ENCODE assay signal across 9 mouse cellular contexts in genomic region chr6:85483843-85484721, GRCm38 (mm10). TPM values are rescaled to one million over a fixed set of nuclear protein-coding genes. Genes with fewer than 3 reads are reported as not detected.
DNase-seq lines count a peak whose midpoint lies in the region; ATAC-seq lines count a peak whose summit lies in the region.
"Had no signal": no experiment of that assay in that cellular context is flagged by ENCODE, and none has a peak within 500 bp of the region (broad histone marks: within the 10 kb centered on the region; RNA-seq: fewer than 3 reads in every experiment).

No protein-coding gene starts in this region.

- DNase-seq in kidney, postnatal 4 days = peak; percentile 14 to 32
- DNase-seq in kidney, adult 11 months = no peak
- peak; percentile 44 for DNase-seq in cerebellum, adult 11-12 months
- no peak for DNase-seq in right cerebral cortex, adult 18-20 months
- DNase-seq in gastrocnemius, postnatal 14 days = no peak
- DNase-seq in lung, adult 18-20 months = no peak

- H3K27ac ChIP-seq in midbrain, embryonic 12.5 days (replicated peaks) = no peak overlapping the region

- ATAC-seq in granulocyte monocyte progenitor cell, adult 5-6 weeks (replicated peaks; ENCODE audit: poor library complexity, severe bottlenecking) = 0 out of 2 replicates have a peak, but pooled peaks have one; percentile 7
- no peak for ATAC-seq in midbrain, embryonic 12.5 days (ENCODE audit: low FRiP score, low read depth)

- H3K27me3 ChIP-seq in midbrain, embryonic 12.5 days = peaks cover 61% of the 10 kb centered on the region

- H3K4me3 ChIP-seq in midbrain, embryonic 12.5 days = peak overlapping the region; percentile 37
- H3K4me3 ChIP-seq: megakaryocyte, embryonic 14.5 days had no signal

- intact Hi-C loops in gastrocnemius, postnatal 14 days (cut with DNase I; ENCODE audit: low total_unique reads) = no loop called here

- H3K4me2 ChIP-seq in midbrain, embryonic 12.5 days (replicated peaks) = peak overlapping the region; percentile 53

- WGBS in midbrain, embryonic 12.5 days = 3% methylated on average over 92 of the region's 92 CpGs

- peaks cover 18% of the 10 kb centered on the region for H3K4me1 ChIP-seq in midbrain, embryonic 12.5 days

- H3K9me3 ChIP-seq in midbrain, embryonic 12.5 days = no peaks in the 10 kb centered on the region

- no peaks in the 10 kb centered on the region for H3K36me3 ChIP-seq in midbrain, embryonic 12.5 days

- peak overlapping the region; percentile 28; the same call in 1 of the 2 replicates for H3K9ac ChIP-seq in midbrain, embryonic 12.5 days (replicated peaks)

RNA-seq across cellular contexts. Expression of gene Fbxo41, which starts 18.7 kb away (rescaled TPM):
- total RNA-seq in granulocyte monocyte progenitor cell, adult 5-6 weeks (2014; fragmentation: Nextera tagmentation) = not detected in 2 replicates
- total RNA-seq in granulocyte monocyte progenitor cell, adult 5-6 weeks (2017) = not detected in 2 replicates
- polyA plus RNA-seq in midbrain, embryonic 12.5 days (2016; fragmentation: Nextera tagmentation; extraction: Ambion mirVana) = 2.4 and 3.1 TPM in 2 replicates
- under 1 TPM; 0.02 to 0.04 TPM for total RNA-seq in gastrocnemius, postnatal 14 days (2021)

RNA-seq across cellular contexts. Expression of gene Egr4, which starts 29.3 kb away (rescaled TPM):
- not detected in 2 replicates for total RNA-seq in granulocyte monocyte progenitor cell, adult 5-6 weeks (2014; fragmentation: Nextera tagmentation)
- total RNA-seq in granulocyte monocyte progenitor cell, adult 5-6 weeks (2017) = not detected in 2 replicates
- polyA plus RNA-seq in midbrain, embryonic 12.5 days (2016; fragmentation: Nextera tagmentation; extraction: Ambion mirVana) = not detected in 2 replicates
- not detected for total RNA-seq in gastrocnemius, postnatal 14 days (2021)

RNA-seq across cellular contexts. Expression of gene Pradc1, which starts 32.3 kb away (rescaled TPM):
- total RNA-seq in granulocyte monocyte progenitor cell, adult 5-6 weeks (2014; fragmentation: Nextera tagmentation) = 26.8 and 31.7 TPM in 2 replicates
- total RNA-seq in granulocyte monocyte progenitor cell, adult 5-6 weeks (2017) = 10.2 and 16.8 TPM in 2 replicates
- 29.4 and 31.6 TPM in 2 replicates for polyA plus RNA-seq in midbrain, embryonic 12.5 days (2016; fragmentation: Nextera tagmentation; extraction: Ambion mirVana)
- total RNA-seq in gastrocnemius, postnatal 14 days (2021) = 10 to 100 TPM; 14.2 to 16.7 TPM

RNA-seq across cellular contexts. Expression of gene Cct7, which starts 32.8 kb away (rescaled TPM):
- 218 and 263 TPM in 2 replicates for total RNA-seq in granulocyte monocyte progenitor cell, adult 5-6 weeks (2014; fragmentation: Nextera tagmentation)
- total RNA-seq in granulocyte monocyte progenitor cell, adult 5-6 weeks (2017) = 327 and 340 TPM in 2 replicates
- 574 and 582 TPM in 2 replicates for polyA plus RNA-seq in midbrain, embryonic 12.5 days (2016; fragmentation: Nextera tagmentation; extraction: Ambion mirVana)
- total RNA-seq in gastrocnemius, postnatal 14 days (2021) = 100 to 1,000 TPM; 128 to 142 TPM

RNA-seq across cellular contexts. Expression of gene Smyd5, which starts 52.3 kb away (rescaled TPM):
- 54.1 and 64.2 TPM in 2 replicates for total RNA-seq in granulocyte monocyte progenitor cell, adult 5-6 weeks (2014; fragmentation: Nextera tagmentation)
- total RNA-seq in granulocyte monocyte progenitor cell, adult 5-6 weeks (2017) = 50.5 and 56.3 TPM in 2 replicates
- 51.4 and 54.8 TPM in 2 replicates for polyA plus RNA-seq in midbrain, embryonic 12.5 days (2016; fragmentation: Nextera tagmentation; extraction: Ambion mirVana)
- 1 to 10 TPM; 7.6 to 9.0 TPM for total RNA-seq in gastrocnemius, postnatal 14 days (2021)

Comparison
In these comparisons a context has a peak if more than half of its experiments do, and no peak if none do; other contexts are left out.
1. DNase-seq: peak in kidney, postnatal 4 days (2 of 2) and cerebellum, adult 11-12 months (single experiment); none in kidney, adult 11 months (single experiment), right cerebral cortex, adult 18-20 months (single experiment), gastrocnemius, postnatal 14 days (single experiment) and lung, adult 18-20 months (0 of 2).